Mouse (Mus musculus) inflammation-experienced regulatory T-cells, adult 6 months (primary cell): Measurements from ENCODE around the gene Ash1l. TPM values are rescaled to one million over a fixed set of nuclear protein-coding genes. Genes with fewer than 3 reads are reported as not detected.

ENCODE experiments used
- ATAC-seq: one replicate; pipeline ENCODE4 v1.8.0; 2017
- polyA plus RNA-seq, 3 experiments: library from polyadenylated mRNA; unstranded; fragments of 100-300 nt; shearing (Covaris generic); gene quantifications; one replicate each; pipeline ENCODE4 v1.2.1; 2017

Gene Ash1l
- polyA plus RNA-seq, 3 experiments from 2014 or later: 22.7 to 59.3 (median 41.7) TPM

- ATAC-seq: no peak
These were observed 142.2 kb downstream of the Ash1l start for GRCm38 (mm10) chr3:89092509-89093090.

- no peak for ATAC-seq
These were observed 142.8 kb downstream of the Ash1l start, which contains the start of gene Rusc1 for GRCm38 (mm10) chr3:89093175-89093574. Rusc1 (minus strand) TSS chr3:89093311.

GRCm38 (mm10) chr3:89094021-89094420, 143.6 kb downstream of the Ash1l start:
- no peak for ATAC-seq

GRCm38 (mm10) chr3:89100811-89101210, 150.4 kb downstream of the Ash1l start, which contains the start of gene Gm43738:
Gm43738 (minus strand) TSS chr3:89101099.
- ATAC-seq: no peak

GRCm38 (mm10) chr3:89101459-89101811, 151.0 kb downstream of the Ash1l start:
- peak; percentile 7 for ATAC-seq

GRCm38 (mm10) chr3:89101812-89102494, 151.5 kb downstream of the Ash1l start, which contains the start of gene Fdps:
Fdps (minus strand) TSS chr3:89101959.
- ATAC-seq: peak; percentile 100

- no peak for ATAC-seq
These were observed 152.3 kb downstream of the Ash1l start for GRCm38 (mm10) chr3:89102495-89103290.

GRCm38 (mm10) chr3:89103291-89103595, 152.8 kb downstream of the Ash1l start:
- no peak for ATAC-seq

GRCm38 (mm10) chr3:89106881-89107280, 156.5 kb downstream of the Ash1l start:
- ATAC-seq: no peak

GRCm38 (mm10) chr3:89107545-89107944, 157.1 kb downstream of the Ash1l start:
- ATAC-seq: no peak

- ATAC-seq: no peak
These were observed 157.7 kb downstream of the Ash1l start for GRCm38 (mm10) chr3:89108146-89108545.

GRCm38 (mm10) chr3:89113058-89113457, 162.6 kb downstream of the Ash1l start:
- no peak for ATAC-seq

GRCm38 (mm10) chr3:89115522-89115921, 165.1 kb downstream of the Ash1l start:
- peak; percentile 64 for ATAC-seq

- no peak for ATAC-seq
These were observed 172.9 kb downstream of the Ash1l start for GRCm38 (mm10) chr3:89123313-89123712.

- no peak for ATAC-seq
These were observed 173.8 kb downstream of the Ash1l start for GRCm38 (mm10) chr3:89124241-89124640.

GRCm38 (mm10) chr3:89125981-89126380, 175.6 kb downstream of the Ash1l start:
- no peak for ATAC-seq

Other genes starting within 250 kb of the Ash1l start
- 10 to 100 TPM; 34.1 to 55.2 (median 40.3) TPM for gene Rit1, start 233.8 kb upstream of the Ash1l start, polyA plus RNA-seq
- gene Syt11, start 175.5 kb upstream of the Ash1l start, polyA plus RNA-seq: 100 to 1,000 TPM; 105 to 132 (median 111) TPM
- 10 to 100 TPM; 13.5 to 17.9 (median 15.0) TPM for gene Gon4l, start 115.4 kb upstream of the Ash1l start, polyA plus RNA-seq
- 10 to 100 TPM; 23.3 to 29.4 (median 25.3) TPM for gene Msto1, start 36.6 kb upstream of the Ash1l start, polyA plus RNA-seq
- 100 to 1,000 TPM; 104 to 154 (median 141) TPM for gene Dap3, start 559 bp downstream of the Ash1l start, polyA plus RNA-seq
- 10 to 100 TPM; 57.4 to 78.0 (median 68.9) TPM for gene Rusc1, start 142.7 kb downstream of the Ash1l start, polyA plus RNA-seq
- gene Gm43738, start 150.5 kb downstream of the Ash1l start, polyA plus RNA-seq: not detected
- gene Fdps, start 151.3 kb downstream of the Ash1l start, polyA plus RNA-seq: 10 to 100 TPM; 46.3 to 92.3 (median 78.1) TPM
- gene Pklr, start 185.5 kb downstream of the Ash1l start, polyA plus RNA-seq: not detected
- gene Hcn3, start 209.6 kb downstream of the Ash1l start, polyA plus RNA-seq: 1 to 10 TPM in 2 of 3 experiments, not detected in 1; 1.3 TPM
- 10 to 100 TPM; 12.5 to 29.0 (median 24.7) TPM for gene Clk2, start 214.2 kb downstream of the Ash1l start, polyA plus RNA-seq
- gene Scamp3, start 226.9 kb downstream of the Ash1l start, polyA plus RNA-seq: 100 to 1,000 TPM; 168 to 216 (median 185) TPM
- gene Fam189b, start 232.5 kb downstream of the Ash1l start, polyA plus RNA-seq: 100 to 1,000 TPM; 132 to 223 (median 213) TPM